Mouse (Mus musculus): Measurements from ENCODE around the gene Numa1.
"Not testable (repeated sequence)": the region's sequence is repeated elsewhere in the genome, so short reads cannot be mapped to it uniquely, and the experiment has no call there.

Numa1 gene

DNA sequence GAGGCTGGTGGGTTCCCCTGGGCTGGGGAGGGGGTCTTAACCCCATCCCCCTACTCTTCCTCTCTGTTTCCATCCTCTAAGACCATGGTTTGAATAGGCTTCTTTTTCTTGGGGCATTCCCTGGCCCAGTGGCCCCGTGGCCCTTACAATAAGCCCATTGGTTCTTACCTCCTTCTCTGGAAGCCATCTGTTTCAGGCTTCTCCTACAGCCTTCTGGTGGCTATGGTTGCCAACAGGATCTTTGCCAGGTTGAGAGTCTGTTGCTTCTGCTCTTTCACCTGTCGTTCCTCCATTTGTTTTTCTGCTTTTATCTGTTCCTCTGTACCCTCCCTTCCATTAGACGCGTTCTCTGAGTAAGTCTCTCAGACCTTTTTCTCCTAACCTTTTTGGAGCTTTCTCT, 3.7 kb downstream of the Numa1 start:
- DNase-seq (ENCODE audit: low spot score in 2 of 2): no peak

DNA sequence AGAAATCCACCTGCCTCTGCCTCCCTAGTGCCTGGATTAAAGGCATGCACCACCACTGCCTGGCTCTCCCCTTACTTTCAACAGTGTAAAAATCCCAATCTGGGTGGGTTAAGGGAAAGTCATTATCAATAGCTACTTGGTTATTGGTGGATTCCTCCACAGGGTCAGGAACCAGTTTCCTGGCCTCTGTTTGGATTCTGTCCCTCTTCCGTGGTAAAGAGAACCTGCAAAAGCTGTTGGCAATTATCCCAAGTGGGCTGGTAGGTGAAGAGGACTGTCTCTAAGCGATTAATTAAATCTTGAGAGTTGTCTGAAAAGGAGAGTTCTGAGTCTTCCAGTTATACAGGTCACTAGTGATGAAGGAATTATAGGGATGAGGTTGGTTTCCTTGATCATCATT, 4.4 kb downstream of the Numa1 start:
- no peak for DNase-seq (ENCODE audit: low spot score in 2 of 2)

DNA sequence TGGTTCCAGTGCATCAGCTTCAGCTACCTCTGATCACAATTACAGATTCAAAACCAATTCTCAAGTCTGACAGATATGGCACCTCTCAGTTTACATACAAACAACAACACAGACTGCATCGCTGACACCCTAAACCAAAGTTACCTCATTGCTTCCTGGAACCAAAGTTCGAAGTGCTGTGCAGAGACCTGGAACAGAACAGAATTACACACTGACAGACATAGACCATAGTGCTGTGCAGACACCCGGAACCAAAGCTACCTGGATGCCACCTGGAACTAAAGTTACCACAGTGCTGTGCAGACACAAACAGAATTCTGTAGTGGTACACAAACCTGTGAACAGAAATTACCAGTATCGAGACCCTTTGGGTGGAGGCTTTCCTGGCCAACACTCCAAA, 5.8 kb downstream of the Numa1 start:
- no peak for DNase-seq (ENCODE audit: low spot score in 2 of 2)

DNA sequence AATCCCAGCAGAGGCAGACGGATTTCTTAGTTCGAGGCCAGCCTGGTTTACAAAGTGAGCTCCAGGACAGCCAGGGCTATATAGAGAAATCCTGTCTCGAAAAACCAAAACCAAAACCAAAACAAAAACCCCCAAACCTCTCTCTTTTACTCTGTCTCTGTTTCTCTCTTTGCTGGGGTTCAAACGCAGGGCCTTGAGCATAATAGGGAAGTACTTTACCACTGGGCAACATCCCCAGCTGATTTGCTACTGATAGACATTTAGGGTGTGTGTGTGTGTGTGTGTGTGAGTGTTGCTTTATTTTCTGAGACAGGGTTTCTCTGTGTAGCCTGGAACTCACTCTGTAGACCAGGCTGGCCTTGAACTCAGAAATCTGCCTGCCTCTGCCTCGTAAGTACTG, 15.1 kb downstream of the Numa1 start:
- DNase-seq (ENCODE audit: low spot score in 2 of 2): not testable (repeated sequence)

DNA sequence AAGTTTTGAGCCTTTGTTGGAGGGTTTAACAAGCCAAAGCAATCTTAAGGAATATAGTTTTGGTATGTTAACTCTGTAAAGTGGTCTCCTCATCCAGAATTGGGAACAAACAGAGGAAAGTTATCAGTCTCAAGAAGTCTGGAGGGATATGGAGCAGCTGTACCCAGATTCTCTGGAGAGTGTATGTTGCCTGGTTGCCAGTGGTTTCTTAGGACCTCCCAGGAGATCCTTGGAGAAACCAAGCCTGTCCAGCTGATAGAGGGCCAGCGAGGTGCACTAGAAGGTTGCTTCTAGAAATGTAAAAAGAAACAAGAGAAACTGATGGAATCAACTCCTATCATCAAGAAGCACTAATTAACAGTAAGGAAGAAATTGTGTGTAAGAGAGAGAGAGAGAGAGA, 17.7 kb downstream of the Numa1 start:
- no peak for DNase-seq (ENCODE audit: low spot score in 2 of 2)

DNA sequence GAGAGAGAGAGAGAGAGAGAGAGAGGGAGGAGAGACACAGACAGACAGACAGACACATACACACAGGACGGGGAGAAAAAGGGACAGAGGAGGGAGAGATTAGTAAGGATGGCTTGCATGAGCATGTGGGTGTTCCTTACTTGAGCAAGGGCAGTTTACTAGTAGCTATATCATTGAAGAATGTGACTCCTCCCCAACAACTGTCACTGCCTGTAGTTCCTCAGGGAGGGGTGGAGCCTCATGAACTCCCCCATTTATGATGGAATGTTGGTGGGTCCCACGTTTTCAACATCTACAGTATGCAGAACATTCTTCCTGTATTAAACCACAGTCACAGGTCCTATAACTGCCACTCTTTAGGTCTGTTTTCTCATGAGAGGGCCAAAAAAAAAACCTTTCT, 18.2 kb downstream of the Numa1 start:
- DNase-seq (ENCODE audit: low spot score in 2 of 2): no peak

DNA sequence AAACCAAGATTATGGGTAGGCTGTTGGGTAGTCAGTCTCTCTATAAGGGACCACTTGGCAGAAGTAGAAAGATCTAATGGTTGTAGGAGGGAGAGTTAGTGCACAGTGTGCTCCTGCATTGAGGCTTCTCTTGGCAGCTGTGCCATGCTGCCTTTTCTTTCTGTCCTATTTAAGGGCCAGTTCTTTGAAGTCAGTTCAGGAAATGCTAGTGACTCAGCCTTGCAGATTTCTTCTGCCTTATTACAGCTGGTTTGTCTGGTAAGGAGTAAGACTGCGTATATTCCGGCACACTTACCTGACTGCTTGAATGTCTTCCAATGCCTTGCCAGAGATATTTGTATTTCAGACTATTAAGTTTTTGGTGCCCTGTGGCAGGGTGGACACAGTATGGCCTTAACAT, 20.3 kb downstream of the Numa1 start:
- DNase-seq (ENCODE audit: low spot score in 2 of 2): no peak

DNA sequence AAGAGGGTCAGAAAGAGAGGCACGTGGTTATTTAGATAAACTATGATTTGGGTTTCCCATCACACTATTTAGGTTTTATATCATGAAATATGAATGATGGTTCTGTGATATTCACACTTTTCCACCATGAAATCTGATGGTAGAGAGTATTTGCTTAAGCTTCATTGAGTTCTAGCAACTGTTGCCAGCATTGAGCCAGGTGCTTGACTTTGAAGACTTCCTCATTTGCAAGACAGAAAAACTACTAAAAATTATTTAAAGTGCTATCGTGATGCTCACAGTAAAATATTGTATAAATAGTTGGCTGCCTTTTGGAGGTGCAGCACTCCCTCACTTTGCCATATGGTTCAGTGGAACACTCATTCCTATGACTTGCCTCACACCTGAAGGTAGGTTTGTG, 21.4 kb downstream of the Numa1 start:
- no peak for DNase-seq (ENCODE audit: low spot score in 2 of 2)

DNA sequence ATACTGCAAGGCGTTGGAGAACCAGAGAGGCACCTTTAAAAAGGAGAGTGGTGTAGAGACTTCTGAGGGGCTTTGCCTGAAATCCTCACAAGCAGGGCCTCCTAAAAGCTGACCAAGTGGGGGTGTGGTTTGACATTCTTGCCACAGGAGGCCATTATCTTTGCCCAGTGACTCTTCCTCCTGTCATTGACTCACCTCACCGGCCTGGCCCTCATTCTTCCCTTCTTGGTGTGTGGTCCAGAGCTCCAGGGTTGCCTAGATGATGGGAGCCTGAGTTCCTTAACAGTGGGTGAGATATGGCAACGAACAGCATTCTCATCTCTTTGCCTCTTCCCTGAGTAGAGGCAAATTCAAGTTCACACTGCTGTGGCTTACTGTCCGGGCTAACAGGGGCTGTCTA, 22.0 kb downstream of the Numa1 start:
- no peak for DNase-seq (ENCODE audit: low spot score in 2 of 2)

DNA sequence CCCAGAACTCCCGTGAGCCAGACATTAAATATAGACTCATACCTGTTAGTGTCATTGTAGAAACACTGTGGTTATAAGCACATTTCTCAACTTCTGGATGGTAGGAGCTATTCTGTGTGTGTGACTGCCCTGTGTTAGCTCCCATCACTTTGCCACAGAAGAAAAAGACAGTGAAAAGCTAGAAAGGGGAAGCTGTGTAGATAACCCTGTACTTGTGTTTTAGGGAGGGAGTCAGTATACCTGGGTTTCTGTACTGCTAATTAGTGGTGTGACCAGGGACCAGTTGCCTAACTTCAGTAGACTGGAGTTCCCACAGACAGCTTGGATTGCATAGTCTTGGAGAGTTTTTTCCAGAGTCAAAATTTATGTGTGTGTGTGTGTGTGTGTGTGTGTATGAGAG, 22.6 kb downstream of the Numa1 start:
- DNase-seq (ENCODE audit: low spot score in 2 of 2): no peak

DNA sequence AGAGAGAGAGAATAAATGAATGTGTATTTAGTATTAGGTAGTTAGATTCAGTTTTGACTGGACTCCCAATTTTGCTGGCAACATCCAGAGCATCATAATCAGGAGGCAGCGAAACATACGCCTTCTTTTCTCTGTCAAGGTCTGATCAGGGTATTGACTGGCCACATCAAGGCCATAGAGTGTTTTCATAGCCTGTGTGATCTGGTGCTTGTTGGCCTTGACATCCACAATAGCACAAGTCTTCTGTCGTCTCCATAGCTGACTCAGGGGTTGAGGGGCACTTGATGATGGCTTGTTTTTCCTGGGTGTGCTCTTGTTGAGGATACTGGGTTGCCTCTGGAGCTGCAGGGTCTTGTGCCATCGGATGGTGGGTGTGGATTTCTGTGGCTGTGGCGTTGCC, 23.0 kb downstream of the Numa1 start:
- DNase-seq (ENCODE audit: low spot score in 2 of 2): no peak

DNA sequence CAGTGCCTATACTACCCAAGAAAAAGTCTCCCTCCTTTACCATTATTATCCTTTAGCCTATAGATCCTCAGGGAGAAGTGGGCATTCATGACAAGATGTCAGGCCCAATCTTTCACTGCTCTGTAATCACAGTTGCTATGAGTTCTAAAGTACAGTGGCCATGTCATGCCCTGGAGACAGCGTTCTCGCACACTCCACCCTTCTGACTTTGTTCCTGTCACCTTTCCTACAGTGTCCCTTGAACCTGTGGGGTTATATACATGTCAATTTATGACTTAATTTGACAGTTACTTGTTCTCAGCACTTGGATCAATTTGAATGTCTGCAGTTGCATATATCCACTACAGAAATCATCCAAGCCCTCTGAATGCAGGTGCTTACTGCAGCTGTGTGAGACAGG, 28.9 kb downstream of the Numa1 start:
- DNase-seq (ENCODE audit: low spot score in 2 of 2): no peak

DNA sequence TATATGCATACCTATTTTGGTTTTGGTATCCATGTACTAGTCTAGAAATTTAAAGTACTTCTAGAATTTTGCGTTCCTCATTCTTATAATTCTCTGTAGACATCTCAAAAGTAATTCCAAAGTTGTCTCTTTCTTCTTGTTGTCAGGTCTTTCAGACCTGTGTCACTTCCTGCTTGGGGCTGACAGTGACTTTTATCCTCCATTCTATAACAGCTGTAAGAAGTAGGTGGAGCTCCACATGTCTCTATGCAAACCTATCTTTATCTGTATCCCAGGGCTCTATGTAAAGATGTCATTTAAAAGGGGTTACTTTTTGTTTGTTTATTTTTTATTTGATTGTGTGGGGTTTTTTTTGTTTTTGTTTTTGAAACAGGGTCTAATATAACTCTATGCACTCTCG, 29.7 kb downstream of the Numa1 start:
- no peak for DNase-seq (ENCODE audit: low spot score in 2 of 2)

DNA sequence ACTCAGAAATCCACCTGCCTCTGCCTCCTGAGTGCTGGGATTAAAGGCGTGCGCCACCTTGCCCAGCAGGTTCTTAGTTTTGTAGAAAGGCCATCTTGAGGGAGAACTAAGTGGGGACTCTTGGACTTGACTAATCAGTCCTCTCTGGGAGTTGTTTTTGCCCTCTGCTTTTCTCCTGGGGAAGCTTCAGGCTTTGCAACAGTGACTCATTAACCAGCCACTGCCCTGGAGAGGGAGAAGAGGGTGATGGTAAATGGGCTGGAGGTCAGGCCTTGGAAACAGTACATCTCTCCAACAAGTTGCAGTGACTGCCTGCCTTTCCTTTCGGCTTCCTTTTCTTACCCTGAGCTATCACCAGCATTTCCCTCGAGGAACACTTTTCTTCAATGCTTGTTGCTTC, 30.6 kb downstream of the Numa1 start:
- DNase-seq (ENCODE audit: low spot score in 2 of 2): no peak

DNA sequence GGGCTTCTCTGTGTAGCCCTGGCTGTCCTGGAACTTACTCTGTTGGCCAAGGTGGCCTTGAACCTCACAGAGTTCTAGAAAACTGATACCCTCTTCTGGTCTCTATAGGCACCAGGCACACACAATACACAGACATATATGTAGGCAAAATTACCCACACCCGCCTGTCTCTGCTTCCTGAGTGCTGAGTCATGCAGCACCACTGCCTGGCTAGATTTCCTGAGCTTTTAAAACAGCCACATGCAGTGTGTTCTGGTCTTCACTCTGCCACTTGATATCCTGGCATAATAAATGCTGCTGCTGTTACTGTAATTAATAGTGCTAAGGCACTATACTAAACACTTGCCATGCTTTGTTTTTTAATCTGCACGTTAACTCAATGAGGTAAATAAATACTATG, 31.7 kb downstream of the Numa1 start:
- DNase-seq (ENCODE audit: low spot score in 2 of 2): no peak

DNA sequence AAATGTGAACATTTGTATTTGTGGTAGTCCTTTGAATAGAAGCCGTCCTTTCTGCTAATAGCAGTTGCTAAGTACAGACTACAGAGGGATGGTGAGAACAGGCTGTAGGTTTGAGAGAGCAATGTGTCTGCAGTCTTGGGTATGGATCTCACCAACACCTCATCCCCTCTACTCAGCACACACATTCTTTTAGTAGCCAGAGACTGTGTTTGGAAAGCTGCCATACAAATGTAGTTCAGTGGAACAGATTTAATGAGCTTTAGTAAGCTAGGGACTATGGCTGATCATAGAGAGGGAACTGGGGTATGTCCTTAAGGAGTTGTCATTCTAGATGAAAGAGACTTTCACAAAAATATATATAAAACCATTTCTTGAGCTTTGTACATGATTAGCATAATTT, 33.3 kb downstream of the Numa1 start:
- no peak for DNase-seq (ENCODE audit: low spot score in 2 of 2)

DNA sequence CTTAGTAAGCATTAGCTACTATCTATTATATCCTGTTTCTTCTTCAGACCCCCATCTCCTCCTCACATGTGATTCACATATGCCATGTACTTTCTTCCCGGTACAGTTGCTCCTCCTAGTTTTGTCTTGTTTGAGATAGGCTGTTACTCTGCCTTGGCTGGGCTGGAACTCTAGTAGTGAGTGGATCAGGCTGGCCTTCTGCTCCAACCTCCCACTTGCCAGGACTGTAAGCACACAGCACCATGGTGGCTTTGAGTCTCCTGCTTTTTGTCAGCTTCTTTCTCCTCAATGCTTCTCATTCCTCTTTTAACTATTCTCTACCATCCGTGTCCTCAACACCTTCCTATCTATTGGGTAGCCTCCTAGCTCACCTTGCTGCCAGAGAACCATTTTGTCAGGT, 34.8 kb downstream of the Numa1 start:
- no peak for DNase-seq (ENCODE audit: low spot score in 2 of 2)

DNA sequence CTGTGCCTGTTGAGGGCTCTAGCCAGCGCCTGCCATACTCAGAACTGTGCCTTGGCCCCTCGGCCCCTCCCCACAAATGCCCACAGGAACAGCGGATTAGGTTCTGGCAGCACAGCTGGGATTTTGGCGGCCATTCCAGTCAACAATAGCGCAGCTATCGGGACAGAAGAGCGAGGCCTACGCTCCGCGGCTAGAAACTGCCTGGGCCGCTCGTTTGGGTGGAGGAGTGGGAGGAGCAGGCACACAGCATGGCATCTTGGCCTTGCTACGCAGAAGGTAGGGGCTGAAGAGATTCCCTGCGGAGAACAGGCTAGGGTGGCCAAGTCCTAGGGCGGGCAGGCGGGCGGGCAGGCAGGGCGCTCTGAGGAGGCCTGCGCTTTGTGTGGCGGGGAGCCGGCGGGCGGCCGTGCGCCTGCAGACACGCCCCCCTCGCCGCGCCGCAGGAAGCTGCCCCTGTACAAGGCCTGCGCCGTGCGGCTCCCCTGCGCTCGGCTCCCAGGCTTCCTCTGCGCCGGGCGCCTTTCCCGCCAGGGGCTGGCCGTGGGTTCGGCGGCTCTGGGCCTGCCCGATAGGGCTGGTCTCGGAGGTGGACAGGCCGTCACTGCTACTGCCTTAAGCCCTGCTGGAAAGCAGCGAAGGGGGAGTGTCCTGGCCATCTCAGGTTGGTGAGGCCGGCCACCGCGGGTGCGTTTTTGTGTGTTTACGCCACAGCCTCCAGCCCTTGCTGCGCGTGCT, 36.0 kb downstream of the Numa1 start:
- DNase-seq (ENCODE audit: low spot score in 2 of 2): peak; percentile 82 to 84

DNA sequence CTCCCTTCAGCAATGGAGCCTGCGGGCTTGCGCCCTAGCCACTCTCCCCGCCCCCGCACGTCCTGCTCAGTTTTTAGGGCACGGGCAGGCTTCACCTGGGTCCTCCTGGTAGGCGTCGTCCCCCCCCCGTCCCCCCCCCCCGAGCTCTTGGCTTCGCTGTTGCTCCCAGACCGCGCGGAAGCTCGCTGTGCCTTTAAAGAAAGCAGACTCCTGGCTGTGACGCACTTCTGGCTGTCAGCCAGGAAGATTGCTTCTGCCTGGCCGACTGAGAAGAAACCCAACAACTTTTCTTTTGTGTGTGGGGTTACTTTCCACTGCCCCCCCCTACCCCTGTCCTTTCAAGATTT, 36.5 kb downstream of the Numa1 start:
- DNase-seq (ENCODE audit: low spot score in 2 of 2): peak; percentile 87 to 91

DNA sequence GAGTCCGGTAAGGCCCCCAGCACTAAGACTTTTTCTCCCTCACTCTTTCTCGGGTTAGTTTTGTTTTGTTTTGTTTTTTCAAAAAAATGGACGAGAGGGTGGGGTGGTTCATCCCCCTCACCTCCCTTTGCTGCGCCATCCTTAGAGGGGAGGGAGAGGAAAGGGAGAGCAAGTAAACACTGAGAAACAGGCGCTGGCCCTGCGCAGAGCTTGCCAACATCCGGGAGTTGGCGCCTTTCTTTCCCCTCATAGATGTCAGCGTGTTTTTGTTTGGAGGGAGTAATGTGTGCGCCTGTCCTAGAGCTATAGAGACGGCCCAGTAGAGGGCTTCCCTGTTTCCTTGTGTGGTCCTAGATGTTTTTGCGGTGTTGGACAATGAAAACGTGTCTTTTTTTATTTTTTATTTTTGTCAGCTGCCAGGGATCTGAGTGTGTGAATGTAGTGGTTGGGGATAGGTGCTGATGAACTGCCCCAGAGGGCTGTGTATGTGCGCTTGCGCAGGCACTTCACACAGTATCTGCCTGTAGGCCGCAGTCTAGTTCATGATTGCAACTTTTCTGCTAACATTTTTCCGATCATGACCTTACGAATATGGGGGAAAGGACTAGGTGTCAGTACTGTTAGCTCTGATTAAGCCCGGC, 37.0 kb downstream of the Numa1 start:
- peak; percentile 74 to 76 for DNase-seq (ENCODE audit: low spot score in 2 of 2)

DNA sequence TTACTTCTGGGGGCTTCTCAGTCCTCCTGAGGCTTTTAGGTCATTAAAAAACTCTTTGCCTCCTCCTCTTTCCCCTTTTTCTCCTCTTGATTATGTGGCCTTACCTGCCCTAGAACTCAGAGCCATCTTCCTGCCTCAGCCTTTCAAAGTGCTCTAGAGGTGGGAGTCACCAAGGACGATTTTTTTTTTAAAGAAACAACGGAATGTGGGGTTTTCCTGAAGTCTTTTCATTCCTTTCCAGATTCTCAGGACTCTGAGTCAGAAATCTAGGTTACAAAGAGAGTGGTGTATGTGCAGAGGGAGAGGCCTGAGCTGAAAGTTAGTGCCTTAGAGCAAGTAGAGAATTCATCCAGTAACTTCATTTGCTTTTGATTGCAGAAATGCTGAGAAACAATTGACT, 37.8 kb downstream of the Numa1 start:
- no peak for DNase-seq (ENCODE audit: low spot score in 2 of 2)

DNA sequence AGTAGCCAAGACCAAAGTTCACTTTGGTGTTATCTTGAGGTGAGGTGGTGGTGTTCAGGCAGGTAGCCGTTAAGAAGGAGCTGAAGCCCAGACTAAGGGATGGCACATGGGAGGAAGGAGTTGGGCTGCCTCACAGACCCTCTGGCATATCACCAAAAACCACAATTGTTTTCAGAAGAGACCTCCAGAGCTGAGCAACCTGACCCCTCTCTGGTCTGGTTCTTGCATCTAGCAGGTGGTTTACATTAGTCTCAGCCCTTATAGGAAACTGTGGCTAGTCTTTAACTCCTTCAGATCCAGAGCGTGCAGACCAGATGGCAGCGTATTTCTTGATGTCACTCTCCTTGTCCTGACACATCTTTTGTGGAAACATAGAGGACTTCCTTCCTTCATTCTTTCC, 39.8 kb downstream of the Numa1 start:
- no peak for DNase-seq (ENCODE audit: low spot score in 2 of 2)

DNA sequence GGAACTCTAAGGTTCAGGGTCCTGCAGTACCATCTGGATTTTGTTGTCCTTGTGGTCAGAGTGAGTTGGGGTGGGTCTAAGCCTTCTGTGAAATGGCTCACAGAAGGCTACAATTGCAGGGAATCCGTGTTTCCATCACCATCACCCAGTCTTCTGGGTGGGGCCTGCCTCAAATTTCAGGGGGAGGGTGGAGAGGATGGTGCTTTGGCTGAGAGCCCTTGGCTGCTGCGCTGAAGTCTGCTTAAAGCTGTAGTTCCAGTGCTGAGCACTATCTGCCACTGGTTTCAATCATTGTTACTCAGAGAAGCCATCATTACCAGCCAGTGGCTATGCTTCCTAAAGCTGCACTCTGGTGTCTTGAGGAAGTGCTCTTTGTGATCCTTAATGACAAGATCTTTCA, 40.6 kb downstream of the Numa1 start:
- peak in 1 of 2 experiments; percentile 44 for DNase-seq (ENCODE audit: low spot score in 2 of 2)

DNA sequence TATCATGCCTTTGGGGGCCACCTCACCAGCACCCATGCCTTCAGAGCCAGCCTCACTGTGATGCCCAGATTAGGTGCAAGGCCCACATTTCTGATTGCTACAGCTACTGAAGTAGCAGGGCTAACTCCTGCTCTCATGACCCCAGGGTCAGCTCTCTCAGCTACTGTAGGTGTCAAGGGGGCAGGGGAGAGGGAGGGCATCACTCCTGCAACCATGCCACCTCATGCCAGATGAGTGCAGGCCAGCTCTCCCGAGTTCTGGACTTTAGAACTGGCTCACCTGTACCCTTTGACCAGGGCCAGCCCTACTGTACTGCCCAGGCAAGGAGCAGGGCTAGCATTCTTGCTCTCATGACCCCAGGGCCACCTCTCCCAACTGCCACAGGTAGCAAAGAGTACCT, 48.8 kb downstream of the Numa1 start:
- DNase-seq (ENCODE audit: low spot score in 2 of 2): no peak

Data from urinary bladder, postnatal 4 days (tissue).